7 mouse cellular contexts compared by ENCODE assay signal in genomic region chr17:63413973-63414580, GRCm38 (mm10).
DNase-seq lines count a peak whose midpoint lies in the region; ATAC-seq and TF ChIP-seq lines count a peak whose summit lies in the region.

No protein-coding gene starts in this region.

- ATAC-seq in lung, embryonic 14.5 days (ENCODE audit: insufficient read depth), result no peak

- H3K4me2 ChIP-seq in lung, embryonic 14.5 days, result no peak overlapping the region

- no peak overlapping the region for H3K4me3 ChIP-seq in E14TG2a.4 (replicated peaks; ENCODE audit: low read length)
- no peak overlapping the region for H3K4me3 ChIP-seq in lung, embryonic 14.5 days (ENCODE audit: low read depth, low read length)

- H3K27me3 ChIP-seq in E14TG2a.4 (ENCODE audit: insufficient read depth, low read length), result no peaks in the 10 kb centered on the region
- no peaks in the 10 kb centered on the region for H3K27me3 ChIP-seq in lung, embryonic 14.5 days (ENCODE audit: insufficient read depth, low read length)

- no peak overlapping the region for H3K9ac ChIP-seq in lung, embryonic 14.5 days

- peaks cover 11% of the 10 kb centered on the region for H3K4me1 ChIP-seq in E14TG2a.4 (replicated peaks; ENCODE audit: low read depth, low read length)
- no peaks in the 10 kb centered on the region for H3K4me1 ChIP-seq in lung, embryonic 14.5 days (ENCODE audit: insufficient read depth)

- peak; percentile 62 for DNase-seq in kidney, adult 9 months
- no peak for DNase-seq in kidney, adult 11 months
- DNase-seq in R1 (ENCODE audit: low read depth, low spot score), result peak; percentile 52
- peak; percentile 76 for DNase-seq in lung, embryonic 14.5 days
- no peak for DNase-seq in ovary, adult 18-20 months (ENCODE audit: low spot score)
- DNase-seq in Muller cell, postnatal 12 days (ENCODE audit: inconsistent ontology term), result no peak

- no peak overlapping the region for H3K27ac ChIP-seq in lung, embryonic 14.5 days (ENCODE audit: low read depth)

- H3K9me3 ChIP-seq in E14TG2a.4 (ENCODE audit: low read length), result no peaks in the 10 kb centered on the region
- no peaks in the 10 kb centered on the region; the same call in 1 of the 2 replicates for H3K9me3 ChIP-seq in lung, embryonic 14.5 days (ENCODE audit: low read depth, low read length)

- H3K36me3 ChIP-seq in E14TG2a.4 (ENCODE audit: insufficient read depth, low read length), result no peaks in the 10 kb centered on the region
- H3K36me3 ChIP-seq in lung, embryonic 14.5 days (ENCODE audit: insufficient read depth), result no peaks in the 10 kb centered on the region

- 90% methylated on average over 1 of the region's 1 CpGs for WGBS in lung, embryonic 14.5 days

- TF ChIP-seq CTCF in E14TG2a.4 (conservative IDR thresholded peaks at IDR 0.05; ENCODE audit: low read length), result peak; percentile 90
- peak; percentile 71 for TF ChIP-seq CTCF in lung, embryonic 14.5 days (IDR thresholded peaks at IDR 0.05; ENCODE audit: low read depth)

Comparison
In these comparisons a context has a peak if more than half of its experiments do, and no peak if none do; other contexts are left out.
1. DNase-seq: peak in kidney, adult 9 months (single experiment), R1 (single experiment) and lung, embryonic 14.5 days (single experiment); none in kidney, adult 11 months (single experiment), ovary, adult 18-20 months (single experiment) and Muller cell, postnatal 12 days (single experiment).